Mouse (Mus musculus) right cerebral cortex, adult 18-20 months (tissue): ENCODE data around the gene Vmn2r41.
"Not testable (repeated sequence)": the region's sequence is repeated elsewhere in the genome, so short reads cannot be mapped to it uniquely, and the experiment has no call there.

Experiments used
- DNase-seq: peaks from one replicate; pipeline ENCODE4 v3.0.0; 2022; ENCODE audit warnings: mixed read lengths

Gene Vmn2r41

DNA sequence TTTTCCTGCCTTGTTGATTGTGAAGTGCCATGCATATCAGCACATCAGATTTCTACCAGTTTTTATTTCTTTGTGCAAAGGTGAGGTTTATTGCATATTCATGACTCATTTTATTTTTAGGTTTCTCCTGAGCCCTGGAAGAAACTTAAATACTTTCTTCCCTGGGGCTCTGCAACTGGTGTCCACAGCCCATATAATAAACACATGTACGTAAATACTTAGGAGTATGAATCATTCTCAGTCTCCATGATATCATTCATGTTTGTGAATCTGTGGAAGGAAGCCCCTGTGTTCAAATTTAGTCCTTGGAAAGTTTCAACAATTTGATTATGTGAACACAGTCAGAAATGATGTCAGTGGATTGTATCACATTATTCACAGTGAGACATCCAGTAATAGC lies at the start of gene Vmn2r41:
Vmn2r41 (minus strand) TSS at position 101 of the 400 bp plus-strand sequence.
- not testable (repeated sequence) for DNase-seq

- DNase-seq, result not testable (repeated sequence)
Measured at GRCm38 (mm10) chr7:8200220-8200619, 38.8 kb upstream of the Vmn2r41 start, which contains the start of gene Vmn2r42. Gene Vmn2r42 (minus strand): TSS chr7:8200320.

DNA sequence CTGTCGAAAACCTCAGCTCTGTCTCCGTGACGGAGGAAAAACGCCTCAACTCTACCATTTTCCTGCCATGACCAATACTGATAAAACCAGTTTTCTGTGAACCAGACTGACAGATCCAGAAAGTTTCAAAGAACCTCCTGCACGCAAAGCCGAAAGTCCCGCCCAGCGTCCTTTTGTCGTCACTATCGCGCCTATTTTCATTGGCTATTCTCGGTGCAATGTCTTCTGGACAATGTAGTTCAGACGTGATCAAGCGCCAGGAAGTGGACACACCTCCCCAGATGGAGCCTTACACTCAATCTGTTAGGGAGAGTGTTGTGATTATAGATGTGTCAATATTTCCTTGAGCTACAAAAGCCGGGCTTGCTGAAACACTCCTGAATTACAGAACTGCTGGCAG lies 68.6 kb downstream of the Vmn2r41 start:
- peak; percentile 2 for DNase-seq
